8 mouse cellular contexts compared by ENCODE assay signal in the genomic region with DNA sequence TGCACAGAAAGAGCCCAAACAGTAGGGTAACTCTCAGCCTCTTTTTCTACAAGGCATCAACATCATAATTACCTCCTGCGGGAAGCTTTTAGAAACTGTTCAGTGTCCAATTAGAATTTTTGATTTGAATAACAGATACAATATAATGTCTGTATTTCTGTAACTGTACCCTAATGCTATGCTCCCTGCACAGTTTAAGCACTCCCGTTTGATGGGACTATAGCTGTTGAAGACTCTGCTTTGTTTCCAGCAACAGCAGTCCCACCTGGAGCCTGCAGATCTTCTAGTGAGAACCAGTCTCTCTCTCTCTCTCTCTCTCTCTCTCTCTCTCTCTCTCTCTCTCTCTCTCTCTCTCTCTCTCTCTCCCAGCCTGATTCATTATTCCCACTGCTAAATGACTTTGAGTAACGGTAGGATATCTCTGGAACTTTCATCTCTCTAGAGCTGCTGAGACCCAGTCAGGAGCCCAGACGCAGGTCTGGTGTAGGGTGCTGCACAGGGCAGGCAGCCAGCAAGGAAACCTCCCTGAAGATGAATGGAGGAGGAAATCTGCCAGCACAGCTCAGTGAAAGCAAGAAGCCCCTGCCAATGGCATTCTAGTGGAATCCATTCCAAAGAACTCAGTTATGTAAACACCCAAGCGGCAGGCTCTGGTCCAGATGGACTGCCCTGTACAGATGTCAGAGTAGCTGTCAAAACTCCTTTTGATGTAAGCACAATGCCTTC.
A peak's percentile ranks its signal among the peaks of the same experiment; 100 is the strongest.
DNase-seq lines count a peak whose midpoint lies in the region; ATAC-seq and TF ChIP-seq lines count a peak whose summit lies in the region.

No protein-coding gene starts in this region.

- DNase-seq in adrenal gland, adult 8-10 months: peak; percentile 16
- no peak for DNase-seq in adrenal gland, postnatal 4 days (ENCODE audit: low spot score in 2 of 2)
- peak; percentile 4 for DNase-seq in liver, adult 2 months (ENCODE audit: extremely low read depth, low read depth, low spot score)
- DNase-seq in heart, postnatal 4 days: peak; percentile 32
- peak; percentile 25 for DNase-seq in ovary, postnatal 14 days (ENCODE audit: low spot score)
- no peak for DNase-seq in layer of hippocampus, adult 11-12 months (ENCODE audit: low spot score)
- no peak for DNase-seq in urinary bladder, postnatal 25 days (ENCODE audit: low spot score)

- no peak overlapping the region for H3K9ac ChIP-seq in liver, adult 2 months (ENCODE audit: low read depth, low read length)
- no peak overlapping the region for H3K9ac ChIP-seq in liver, embryonic 12.5 days

- H3K4me1 ChIP-seq in liver, adult 2 months (ENCODE audit: control insufficient read depth, insufficient read depth, low read length): no peaks in the 10 kb centered on the region
- H3K4me1 ChIP-seq in liver, embryonic 12.5 days: no peaks in the 10 kb centered on the region

- no peak for ATAC-seq in liver, embryonic 12.5 days

- WGBS in liver, adult 2 months: 63% methylated on average over 5 of the region's 5 CpGs
- WGBS in liver, embryonic 12.5 days (ENCODE audit: insufficient replicate concordance): 60% methylated on average over 5 of the region's 5 CpGs

- H3K27me3 ChIP-seq in liver, adult 2 months (ENCODE audit: control insufficient read depth, insufficient read depth, low read length): no peaks in the 10 kb centered on the region
- H3K27me3 ChIP-seq in liver, embryonic 12.5 days (replicated peaks): peaks cover 9% of the 10 kb centered on the region; the same call in 1 of the 2 replicates

- H3K4me3 ChIP-seq in liver, adult 2 months (ENCODE audit: insufficient read depth, low read depth, low read length): no peak overlapping the region
- no peak overlapping the region for H3K4me3 ChIP-seq in liver, embryonic 12.5 days

- no peak for TF ChIP-seq CTCF in liver, adult 2 months (IDR thresholded peaks at IDR 0.05; ENCODE audit: low read depth, low read length)

- H3K27ac ChIP-seq in liver, adult 2 months (replicated peaks; ENCODE audit: insufficient read depth, low read depth, low read length): no peak overlapping the region
- no peak overlapping the region for H3K27ac ChIP-seq in liver, embryonic 12.5 days

- no peaks in the 10 kb centered on the region for H3K9me3 ChIP-seq in liver, embryonic 12.5 days (replicated peaks)

- no peak for TF ChIP-seq POLR2A in liver, adult 2 months (IDR thresholded peaks at IDR 0.05; ENCODE audit: extremely low read depth, insufficient read depth, low read length)

- no peaks in the 10 kb centered on the region for H3K36me3 ChIP-seq in liver, adult 2 months (ENCODE audit: control insufficient read depth, insufficient read depth, low read length)
- H3K36me3 ChIP-seq in liver, embryonic 12.5 days: no peaks in the 10 kb centered on the region

- no peaks in the 10 kb centered on the region for H3K79me2 ChIP-seq in liver, adult 2 months (ENCODE audit: control insufficient read depth, insufficient read depth, low read length)

- H3K4me2 ChIP-seq in liver, embryonic 12.5 days: no peak overlapping the region

Comparison
In these comparisons a context has a peak if more than half of its experiments do, and no peak if none do; other contexts are left out.
1. DNase-seq: peak in adrenal gland, adult 8-10 months (single experiment), liver, adult 2 months (single experiment), heart, postnatal 4 days (single experiment) and ovary, postnatal 14 days (single experiment); none in adrenal gland, postnatal 4 days (0 of 2), layer of hippocampus, adult 11-12 months (single experiment) and urinary bladder, postnatal 25 days (single experiment).